In the genomic region with DNA sequence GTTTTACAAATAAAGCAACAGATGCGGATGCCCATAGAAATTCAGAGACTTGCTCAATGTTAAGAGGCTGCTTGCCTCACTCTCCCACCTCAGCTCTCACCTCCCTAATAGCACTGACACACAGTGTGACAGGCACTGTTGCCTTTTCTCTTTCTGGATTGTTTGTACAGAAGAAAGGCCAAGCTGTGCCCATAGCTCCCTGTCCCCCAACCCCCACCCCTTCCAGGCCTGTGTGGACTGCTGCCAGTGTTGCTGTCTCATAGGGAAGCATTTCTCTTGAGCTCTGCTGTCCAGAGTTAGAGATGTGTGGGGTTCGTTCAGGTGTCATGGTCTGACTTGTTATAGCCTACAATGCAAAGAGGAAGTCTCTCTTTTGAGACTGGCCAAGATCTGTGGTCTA, we compare ENCODE assay signal across 10 mouse cellular contexts. TPM values are rescaled to one million over a fixed set of nuclear protein-coding genes. Genes with fewer than 3 reads are reported as not detected.
DNase-seq lines count a peak whose midpoint lies in the region; ATAC-seq and TF ChIP-seq lines count a peak whose summit lies in the region.
"Had no signal": no experiment of that assay in that cellular context is flagged by ENCODE, and none has a peak within 500 bp of the region (broad histone marks: within the 10 kb centered on the region; RNA-seq: fewer than 3 reads in every experiment).

No protein-coding gene starts in this region.

- peak overlapping the region; percentile 94; the same call in 1 of the 2 replicates for H3K27ac ChIP-seq in heart, adult 2 months
- H3K27ac ChIP-seq in MEL (ENCODE audit: control insufficient read depth, low read depth, low read length), result no peak overlapping the region
- H3K27ac ChIP-seq in heart, embryonic 13.5 days (replicated peaks), result peak overlapping the region; percentile 86; the same call in 1 of the 2 replicates
- no peak overlapping the region for H3K27ac ChIP-seq in liver, postnatal 0 days (ENCODE audit: low read depth)

- ATAC-seq in heart, embryonic 13.5 days (ENCODE audit: extremely low read depth, insufficient number of reproducible peaks, low FRiP score, low TSS enrichment), result no peak
- ATAC-seq in liver, postnatal 0 days, result no peak
- ATAC-seq in CD4-positive, CD25-positive, alpha-beta regulatory T cell, adult 4 months, result no peak

- TF ChIP-seq POLR2A in heart, adult 2 months (IDR thresholded peaks at IDR 0.05; ENCODE audit: insufficient read depth, low read depth, low read length), result no peak
- TF ChIP-seq POLR2A in MEL (IDR thresholded peaks at IDR 0.05; ENCODE audit: control insufficient read depth in 1 of 2, insufficient read depth in 1 of 2, low read depth in 1 of 2, low read length in 2 of 2, poor library complexity in 1 of 2), result no peak

- no peaks in the 10 kb centered on the region for H3K27me3 ChIP-seq in heart, adult 2 months (ENCODE audit: control insufficient read depth, insufficient read depth, low read length)
- no peaks in the 10 kb centered on the region for H3K27me3 ChIP-seq in MEL (ENCODE audit: control insufficient read depth in 1 of 2, insufficient read depth in 2 of 2, low read length in 2 of 2)
- no peaks in the 10 kb centered on the region for H3K27me3 ChIP-seq in heart, embryonic 13.5 days (replicated peaks)
- no peaks in the 10 kb centered on the region for H3K27me3 ChIP-seq in liver, postnatal 0 days (ENCODE audit: insufficient read depth, low read length)
- H3K27me3 ChIP-seq: Patski had no signal

- no peak for TF ChIP-seq CTCF in heart, adult 2 months (IDR thresholded peaks at IDR 0.05)
- no peak for TF ChIP-seq CTCF in MEL (IDR thresholded peaks at IDR 0.05 in 2 of 3, conservative IDR thresholded peaks at IDR 0.05 in 1 of 3; ENCODE audit: control insufficient read depth in 1 of 3, insufficient read depth in 1 of 3, low read depth in 2 of 3, low read length in 3 of 3, poor library complexity in 1 of 3, severe bottlenecking in 1 of 3)
- no peak for TF ChIP-seq CTCF in liver, postnatal 0 days (IDR thresholded peaks at IDR 0.05; ENCODE audit: low read depth)

- no peak for TF ChIP-seq RAD21 in MEL (IDR thresholded peaks at IDR 0.05; ENCODE audit: low read depth, low read length)

- TF ChIP-seq EP300 in heart, adult 2 months (IDR thresholded peaks at IDR 0.05; ENCODE audit: insufficient read depth, low read depth, low read length), result no peak
- TF ChIP-seq EP300 in MEL (IDR thresholded peaks at IDR 0.05; ENCODE audit: low read depth in 1 of 2, low read length in 2 of 2), result no peak
- TF ChIP-seq EP300 in liver, postnatal 0 days (IDR thresholded peaks at IDR 0.05; ENCODE audit: low read depth), result no peak

- peak overlapping the region; percentile 84 for H3K4me2 ChIP-seq in heart, embryonic 13.5 days
- peak overlapping the region; percentile 77 for H3K4me2 ChIP-seq in liver, postnatal 0 days (ENCODE audit: low read depth, low read length)

- intact Hi-C loops in heart, adult 2 months (cut with DNase I), result no loop called here

- H3K4me1 ChIP-seq in heart, adult 2 months (ENCODE audit: control insufficient read depth, insufficient read depth, low read length), result peaks cover 6% of the 10 kb centered on the region
- H3K4me1 ChIP-seq in MEL (ENCODE audit: control insufficient read depth in 1 of 2, insufficient read depth in 2 of 2, low read length in 2 of 2), result peaks cover 6 to 19% of the 10 kb centered on the region in 2 experiments
- H3K4me1 ChIP-seq in heart, embryonic 13.5 days, result peaks cover 44% of the 10 kb centered on the region
- H3K4me1 ChIP-seq in liver, postnatal 0 days (ENCODE audit: insufficient read depth), result peaks cover 21% of the 10 kb centered on the region

- WGBS in heart, adult 2 months, result 60% methylated on average over 2 of the region's 2 CpGs
- 70% methylated on average over 2 of the region's 2 CpGs for WGBS in heart, embryonic 13.5 days
- WGBS in liver, postnatal 0 days (ENCODE audit: insufficient replicate concordance), result 61% methylated on average over 2 of the region's 2 CpGs

- DNase-seq in heart, adult 2 months, result no peak
- DNase-seq in heart, adult 18-20 months, result no peak
- peak; percentile 37 for DNase-seq in MEL (ENCODE audit: low read depth, low spot score)
- DNase-seq in liver, postnatal 0 days, result no peak
- no peak for DNase-seq in urinary bladder, postnatal 14 days (ENCODE audit: low spot score)
- no peak for DNase-seq in natural killer cell, adult 2 months (ENCODE audit: low spot score in 2 of 2)

- no peaks in the 10 kb centered on the region for H3K9me3 ChIP-seq in MEL (replicated peaks; ENCODE audit: insufficient read depth, low read length)
- H3K9me3 ChIP-seq in heart, embryonic 13.5 days, result no peaks in the 10 kb centered on the region
- H3K9me3 ChIP-seq in liver, postnatal 0 days (ENCODE audit: low read length), result no peaks in the 10 kb centered on the region

- peak overlapping the region; percentile 90 for H3K4me3 ChIP-seq in heart, adult 2 months
- H3K4me3 ChIP-seq in MEL (ENCODE audit: control insufficient read depth in 1 of 2, insufficient read depth in 1 of 2, low read depth in 2 of 2, low read length in 2 of 2), result peak overlapping the region in 1 of 2 experiments; percentile 77; a peak in 1 of 4 replicates
- H3K4me3 ChIP-seq in heart, embryonic 13.5 days, result peak overlapping the region; percentile 65
- H3K4me3 ChIP-seq in liver, postnatal 0 days (ENCODE audit: low read depth, low read length), result peak overlapping the region; percentile 67; the same call in 1 of the 2 replicates

- H3K36me3 ChIP-seq in heart, adult 2 months (ENCODE audit: control insufficient read depth, insufficient read depth, low read length), result no peaks in the 10 kb centered on the region; the same call in 1 of the 2 replicates
- peaks cover 0 to 12% of the 10 kb centered on the region in 2 experiments; a peak in 2 of 4 replicates for H3K36me3 ChIP-seq in MEL (ENCODE audit: control insufficient read depth in 1 of 2, insufficient read depth in 2 of 2, low read length in 2 of 2)
- H3K36me3 ChIP-seq in heart, embryonic 13.5 days, result peaks cover 34% of the 10 kb centered on the region
- H3K36me3 ChIP-seq in liver, postnatal 0 days (replicated peaks; ENCODE audit: insufficient read depth, low read length), result peaks cover 21% of the 10 kb centered on the region; the same call in 1 of the 2 replicates

- no peaks in the 10 kb centered on the region; the same call in none of the 2 replicates for H3K79me2 ChIP-seq in heart, adult 2 months (replicated peaks; ENCODE audit: control insufficient read depth, insufficient read depth, low read length)
- H3K79me2 ChIP-seq in MEL (ENCODE audit: control insufficient read depth, insufficient read depth, low read length, poor library complexity), result no peaks in the 10 kb centered on the region; the same call in 1 of the 2 replicates

- peak overlapping the region; percentile 26; the same call in 1 of the 2 replicates for H3K9ac ChIP-seq in heart, adult 2 months (ENCODE audit: low read depth, low read length)
- H3K9ac ChIP-seq in MEL (ENCODE audit: control insufficient read depth, low read depth, low read length, poor library complexity, severe bottlenecking), result 0 out of 2 replicates have a peak overlapping the region, but pooled peaks have one; percentile 55
- H3K9ac ChIP-seq in heart, embryonic 13.5 days, result peak overlapping the region; percentile 83
- no peak overlapping the region for H3K9ac ChIP-seq in liver, postnatal 0 days (replicated peaks)

TF ChIP-seq in MEL, 35 proteins besides CTCF, POLR2A, EP300 and RAD21:
- TF ChIP-seq CHD1 (IDR thresholded peaks at IDR 0.05; ENCODE audit: low read depth, low read length) (no peak), USF2 (IDR thresholded peaks at IDR 0.05; ENCODE audit: borderline replicate concordance in 1 of 2, insufficient read depth in 1 of 2, low read depth in 1 of 2, low read length in 2 of 2) (no peak), MAX (IDR thresholded peaks at IDR 0.05; ENCODE audit: low read length) (no peak), MYB (IDR thresholded peaks at IDR 0.05; ENCODE audit: low read depth, low read length) (no peak), ZNF384 (IDR thresholded peaks at IDR 0.05; ENCODE audit: low read depth, low read length) (no peak), MXI1 (IDR thresholded peaks at IDR 0.05; ENCODE audit: low read depth, low read length) (no peak), E2F4 (IDR thresholded peaks at IDR 0.05; ENCODE audit: borderline replicate concordance, low read depth, low read length) (no peak), ELF1 (IDR thresholded peaks at IDR 0.05; ENCODE audit: low read depth, low read length) (no peak)

RNA-seq across cellular contexts. Expression of a gene that starts 6.2 kb away (rescaled TPM):
- total RNA-seq in heart, adult 2 months (2021), result 10 to 100 TPM; 39.2 to 41.8 TPM
- 50.2 and 56.8 TPM in 2 replicates for polyA plus RNA-seq in heart, adult 2 months (2012; rRNA removed)
- total RNA-seq in heart, adult 18-20 months (2021), result 10 to 100 TPM; 38.2 to 43.4 TPM
- total RNA-seq in MEL (2012; rRNA removed), result 13.1 and 13.2 TPM in 2 replicates
- polyA plus RNA-seq in MEL (2012; ENCODE audit: insufficient read depth in 1 of 2, insufficient read length in 2 of 2, low read depth in 1 of 2, low replicate concordance in 2 of 2, missing spikeins in 1 of 2), result 10 to 100 TPM in 1 of 2 experiments, not detected in 1; 32.0 TPM
- 85.8 and 87.0 TPM in 2 replicates for polyA plus RNA-seq in heart, embryonic 13.5 days (2015; fragmentation: Nextera tagmentation; extraction: Ambion mirVana)
- 15.9 and 17.1 TPM in 2 replicates for polyA plus RNA-seq in liver, postnatal 0 days (2015; fragmentation: Nextera tagmentation; extraction: Ambion mirVana)
- 10 to 100 TPM; 19.5 to 30.2 TPM for polyA plus RNA-seq in CD4-positive, CD25-positive, alpha-beta regulatory T cell, adult 4 months (2017; shearing (Covaris generic))

RNA-seq across cellular contexts. Expression of a gene that starts 6.3 kb away (rescaled TPM):
- total RNA-seq in heart, adult 2 months (2021), result 100 to 1,000 TPM in 1 of 2 experiments, 10 to 100 TPM in 1; 99.0 to 115 TPM
- polyA plus RNA-seq in heart, adult 2 months (2012; rRNA removed), result 393 and 411 TPM in 2 replicates
- total RNA-seq in heart, adult 18-20 months (2021), result 100 to 1,000 TPM; 107 to 112 TPM
- total RNA-seq in MEL (2012; rRNA removed), result 172 and 186 TPM in 2 replicates
- polyA plus RNA-seq in MEL (2012; ENCODE audit: insufficient read depth in 1 of 2, insufficient read length in 2 of 2, low read depth in 1 of 2, low replicate concordance in 2 of 2, missing spikeins in 1 of 2), result 100 to 1,000 TPM in 1 of 2 experiments, not detected in 1; 320 TPM
- polyA plus RNA-seq in heart, embryonic 13.5 days (2015; fragmentation: Nextera tagmentation; extraction: Ambion mirVana), result 391 and 412 TPM in 2 replicates
- polyA plus RNA-seq in liver, postnatal 0 days (2015; fragmentation: Nextera tagmentation; extraction: Ambion mirVana), result 226 and 229 TPM in 2 replicates
- polyA plus RNA-seq in CD4-positive, CD25-positive, alpha-beta regulatory T cell, adult 4 months (2017; shearing (Covaris generic)), result 100 to 1,000 TPM; 437 to 457 TPM

RNA-seq across cellular contexts. Expression of a gene that starts 24.5 kb away (rescaled TPM):
- not detected for total RNA-seq in heart, adult 2 months (2021)
- polyA plus RNA-seq in heart, adult 2 months (2012; rRNA removed), result not detected in 2 replicates
- total RNA-seq in heart, adult 18-20 months (2021), result not detected
- not detected in 2 replicates for total RNA-seq in MEL (2012; rRNA removed)
- polyA plus RNA-seq in MEL (2012; ENCODE audit: insufficient read depth in 1 of 2, insufficient read length in 2 of 2, low read depth in 1 of 2, low replicate concordance in 2 of 2, missing spikeins in 1 of 2), result not detected
- not detected in 2 replicates for polyA plus RNA-seq in heart, embryonic 13.5 days (2015; fragmentation: Nextera tagmentation; extraction: Ambion mirVana)
- not detected in 2 replicates for polyA plus RNA-seq in liver, postnatal 0 days (2015; fragmentation: Nextera tagmentation; extraction: Ambion mirVana)
- polyA plus RNA-seq in CD4-positive, CD25-positive, alpha-beta regulatory T cell, adult 4 months (2017; shearing (Covaris generic)), result under 1 TPM in 1 of 2 experiments, not detected in 1; 0.11 TPM
- total RNA-seq: hematopoietic stem cell, adult 5-6 weeks had no signal

Comparison
In these comparisons a context has a peak if more than half of its experiments do, and no peak if none do; other contexts are left out.
1. H3K27ac ChIP-seq: peak in heart, adult 2 months (single experiment) and heart, embryonic 13.5 days (single experiment); none in MEL (single experiment) and liver, postnatal 0 days (single experiment).